Mouse (Mus musculus) cerebellum, adult 18-20 months (tissue): ENCODE data around the gene Gm49355.

ENCODE experiments used
- DNase-seq, 2 experiments: peaks; one replicate each; pipeline ENCODE4 v3.0.0; 2021

Gene Gm49355

DNA sequence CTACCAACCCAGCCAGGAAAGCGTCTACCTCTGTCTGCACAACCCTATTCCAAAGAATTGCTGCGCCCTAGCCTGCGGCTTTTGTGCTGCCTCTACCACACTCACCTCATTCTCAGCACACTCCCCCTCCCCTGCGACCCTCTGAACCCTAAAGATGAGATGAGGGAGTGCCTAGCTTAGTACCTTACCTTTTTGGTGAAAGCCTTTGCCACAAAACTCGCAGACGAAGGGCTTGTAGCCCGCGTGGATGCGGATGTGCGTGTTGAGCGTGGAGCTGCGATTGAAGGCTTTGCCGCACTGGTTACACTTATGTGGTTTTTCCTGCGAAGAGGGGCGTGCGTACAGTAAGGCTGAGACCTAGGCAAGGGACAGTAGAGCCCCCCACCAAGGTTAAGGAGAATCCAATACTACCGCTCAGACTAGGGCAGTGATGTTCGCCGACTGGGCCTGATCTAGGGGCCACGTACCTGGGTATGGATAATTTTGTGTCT, 59.7 kb downstream of the Gm49355 start:
- no peak for DNase-seq

DNA sequence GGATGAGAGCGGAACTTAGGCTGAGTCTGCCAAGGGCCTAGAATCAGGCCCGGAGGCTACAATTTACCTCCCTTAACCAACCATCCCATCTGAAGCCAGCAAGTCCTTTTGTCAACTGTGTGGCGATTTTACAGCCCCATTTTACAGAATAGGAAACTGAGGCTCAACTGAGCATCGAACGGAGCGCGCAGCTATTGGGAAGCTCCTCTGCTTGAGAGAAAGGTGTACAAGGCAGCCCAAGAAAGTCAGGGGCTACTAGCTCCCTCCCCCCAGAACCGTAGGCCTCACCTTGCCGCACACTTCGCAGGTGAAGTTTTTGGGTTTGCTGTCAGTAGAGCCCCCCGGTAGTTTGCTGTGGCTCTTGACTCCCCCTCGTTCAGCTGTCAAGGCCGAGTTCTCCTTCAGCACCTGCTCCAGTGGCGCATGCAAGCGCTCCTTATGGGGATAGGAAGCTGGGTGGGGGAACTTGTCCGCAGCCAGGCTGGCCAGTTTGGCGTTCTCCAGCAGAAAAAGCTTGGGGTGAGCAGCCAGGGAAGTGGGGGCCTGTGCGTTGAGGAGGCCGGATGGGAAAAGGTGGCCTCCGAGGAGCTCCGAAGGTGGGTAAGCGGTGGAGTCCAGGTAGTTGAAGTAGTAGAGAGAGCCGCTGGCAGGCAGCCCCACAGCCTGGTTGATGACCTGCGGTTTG, 60.4 kb downstream of the Gm49355 start:
- no peak for DNase-seq

DNA sequence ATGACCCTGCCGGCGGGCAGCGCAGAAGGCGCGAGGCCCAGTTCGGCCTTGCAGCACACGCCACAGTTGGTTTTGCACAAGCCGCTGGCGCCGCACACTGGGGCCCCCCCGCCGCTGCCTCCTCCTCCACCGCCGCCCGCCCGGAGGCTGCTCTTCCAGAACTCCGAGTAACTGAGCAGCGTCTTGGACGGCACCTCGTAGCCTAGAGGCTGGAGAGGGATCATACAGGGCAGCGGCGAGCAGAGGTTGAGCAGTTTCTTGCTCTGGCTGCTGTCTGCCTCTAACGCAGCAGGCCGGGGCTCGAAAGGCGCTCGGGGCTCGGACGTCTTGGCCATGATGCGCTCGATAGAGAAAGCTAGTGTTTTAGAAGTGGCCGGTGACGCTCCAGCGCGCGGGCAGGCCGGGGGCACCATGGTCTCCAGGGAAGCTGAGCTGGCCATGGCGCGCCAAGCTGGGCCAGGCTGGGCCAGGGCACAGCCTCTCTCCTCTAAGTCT, 61.0 kb downstream of the Gm49355 start:
- no peak for DNase-seq

DNA sequence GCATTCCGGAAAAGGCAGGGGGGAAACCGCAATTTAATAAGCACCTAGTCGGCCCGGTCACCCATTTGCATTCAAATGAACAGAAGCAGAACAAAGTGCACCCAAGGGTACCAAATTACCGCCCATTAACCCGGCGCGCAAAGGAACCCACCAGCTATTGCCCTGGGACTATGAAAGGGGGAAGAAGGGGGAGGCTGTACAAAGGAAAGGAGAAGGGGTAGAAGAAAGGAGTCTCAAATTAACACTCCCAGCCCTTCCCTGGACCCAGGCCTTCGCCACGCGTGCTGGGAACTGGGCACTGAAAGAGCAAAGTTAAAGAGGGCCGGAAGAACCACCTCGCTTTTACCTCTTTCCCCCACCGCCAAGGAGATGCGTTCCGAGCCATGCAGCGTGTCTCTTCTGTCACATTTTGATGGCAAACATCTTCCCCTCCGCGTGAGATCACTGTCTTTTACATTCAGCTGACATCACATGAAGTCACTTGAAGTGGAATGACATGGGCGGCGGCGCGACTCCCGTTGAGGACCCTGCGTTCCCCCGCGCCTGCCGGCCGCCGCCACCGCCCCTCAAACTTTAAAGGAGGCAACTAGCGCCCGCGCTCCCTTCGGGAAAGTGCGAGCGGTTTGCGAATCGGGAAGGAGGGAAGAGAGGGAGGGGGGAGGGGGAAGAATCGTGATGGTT, 61.6 kb downstream of the Gm49355 start:
- DNase-seq, result no peak

DNA sequence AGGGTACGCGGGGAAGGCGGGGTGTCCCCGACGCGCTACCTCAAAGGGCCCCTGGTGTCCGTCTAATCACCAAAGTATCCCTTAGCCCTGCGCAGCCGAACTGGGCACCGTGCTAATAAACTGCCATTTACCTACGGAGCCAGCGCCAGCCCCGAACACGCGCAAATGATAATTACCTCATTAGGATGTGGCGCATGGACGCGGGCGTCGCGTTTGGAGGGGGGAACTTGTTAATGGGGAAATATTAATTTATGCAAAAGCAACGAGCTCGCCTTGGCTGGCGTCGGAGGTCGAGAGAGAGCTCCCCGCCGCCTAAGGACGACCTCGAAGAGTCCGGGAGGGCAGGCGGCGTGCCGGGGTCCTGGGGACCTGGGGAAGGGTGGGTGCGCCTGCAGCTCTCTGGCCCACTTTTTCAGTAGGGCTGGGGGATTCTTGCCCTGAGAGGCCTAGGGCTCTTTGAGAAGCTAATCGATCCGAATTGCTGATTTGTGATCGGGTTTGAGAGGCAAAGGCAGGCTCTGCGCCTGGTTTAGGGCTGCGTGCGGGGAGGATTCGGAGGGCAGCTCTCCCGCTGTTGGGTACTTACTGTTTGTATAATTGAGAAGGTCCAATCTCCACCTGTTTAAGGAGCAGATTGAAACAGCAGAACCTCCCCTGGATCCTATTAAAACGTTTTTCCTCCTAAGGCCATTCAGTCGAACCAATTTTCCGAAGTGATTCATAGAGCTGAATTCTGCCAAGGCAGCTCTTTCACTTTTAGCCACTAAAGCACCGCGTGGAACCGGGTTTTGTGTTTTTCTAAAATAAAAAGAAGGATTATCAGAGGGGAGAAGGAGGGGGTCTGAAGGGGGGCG, 62.5 kb downstream of the Gm49355 start:
- no peak for DNase-seq

DNA sequence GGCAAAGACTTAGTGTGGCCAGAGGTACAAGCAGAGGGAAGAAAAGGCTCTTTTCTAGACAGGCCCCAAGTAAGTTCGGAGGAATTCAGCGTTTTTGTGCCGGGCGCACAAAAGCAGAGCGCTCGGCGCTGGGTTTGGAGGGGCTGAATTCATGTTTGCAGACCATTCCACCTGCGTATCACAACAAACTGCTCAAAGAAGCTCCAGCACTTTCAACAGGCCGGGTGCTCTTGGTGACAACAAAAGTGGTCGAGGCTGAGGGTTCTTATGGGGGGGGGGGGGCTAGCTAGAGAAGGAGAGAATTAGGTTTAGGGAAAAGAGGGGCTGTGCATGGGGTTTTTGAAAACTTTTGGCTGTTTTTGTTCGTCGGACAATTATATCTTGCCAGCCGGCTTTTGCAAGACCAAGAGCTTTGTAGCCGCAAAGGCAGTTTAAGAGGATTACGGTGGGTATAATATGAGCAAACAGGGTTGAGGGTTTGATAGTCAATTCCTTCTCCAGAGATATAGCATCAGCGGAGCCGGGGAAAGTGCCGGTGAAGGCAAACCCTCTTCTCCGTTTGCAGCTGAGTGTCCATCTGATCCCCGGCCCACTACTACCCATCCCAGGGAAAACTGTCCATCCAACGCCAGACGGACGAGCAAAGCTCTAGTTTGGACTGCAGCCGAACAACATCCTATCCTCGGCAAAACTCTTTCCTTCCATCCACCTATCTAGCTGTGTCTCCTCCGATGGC, 63.3 kb downstream of the Gm49355 start:
- no peak for DNase-seq

DNA sequence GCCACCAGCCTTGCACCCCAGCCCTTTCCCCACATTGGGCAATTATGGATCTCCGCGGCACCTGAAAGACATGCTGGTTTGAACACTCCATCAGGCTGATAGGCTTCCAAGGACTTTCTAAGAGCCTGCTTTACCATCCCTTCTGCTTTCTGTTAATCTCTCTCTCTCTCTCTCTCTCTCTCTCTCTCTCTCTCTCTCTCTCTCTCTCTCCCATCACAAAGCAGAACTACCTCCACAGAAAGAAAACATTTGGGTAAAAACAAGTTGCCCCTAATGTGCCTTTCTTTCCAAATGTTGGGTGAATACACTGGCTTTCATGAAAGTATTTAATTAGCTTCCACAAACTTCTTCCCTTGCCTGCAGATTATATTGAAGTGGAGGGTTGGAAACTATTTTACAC, 64.3 kb downstream of the Gm49355 start, which contains the start of gene Fezf2:
TSS of gene Fezf2 (minus strand) at position 101 of the 400 bp plus-strand sequence.
- DNase-seq, result no peak

DNA sequence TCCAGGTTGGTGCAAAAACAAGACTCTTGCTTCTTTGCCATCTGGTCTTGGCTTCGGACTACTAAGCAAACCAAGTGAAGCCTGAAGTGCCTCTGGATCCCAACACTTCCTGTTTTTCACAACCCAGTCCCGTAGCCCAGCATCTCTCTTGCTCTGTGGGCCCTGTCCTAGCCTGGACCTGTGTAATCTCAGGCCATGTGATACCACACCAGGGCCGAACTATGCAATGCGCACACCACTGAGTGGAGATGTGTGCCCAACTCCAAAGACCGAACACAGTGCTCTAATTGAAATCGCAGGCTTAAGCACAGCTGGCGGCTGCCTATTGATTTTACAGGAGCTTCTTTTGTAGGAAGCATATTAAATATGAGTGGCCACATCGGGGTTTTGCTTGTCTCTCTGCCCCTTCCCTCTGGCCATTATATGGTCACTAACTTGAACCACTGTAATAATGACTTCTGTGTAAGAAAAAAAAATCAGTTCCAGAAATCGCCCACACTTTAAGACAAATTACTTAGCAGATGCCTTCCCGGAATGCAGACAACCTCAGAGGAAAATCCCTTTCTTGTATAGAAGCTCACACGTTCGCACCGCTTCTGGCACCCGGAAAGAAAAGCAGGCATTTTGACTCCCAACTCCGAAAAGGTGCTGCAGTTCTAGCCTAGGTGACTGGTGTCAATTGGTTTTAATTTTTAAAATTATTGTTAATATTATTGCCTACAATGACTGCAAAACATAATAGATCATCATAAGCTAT, 65.7 kb downstream of the Gm49355 start:
- DNase-seq, result no peak

DNA sequence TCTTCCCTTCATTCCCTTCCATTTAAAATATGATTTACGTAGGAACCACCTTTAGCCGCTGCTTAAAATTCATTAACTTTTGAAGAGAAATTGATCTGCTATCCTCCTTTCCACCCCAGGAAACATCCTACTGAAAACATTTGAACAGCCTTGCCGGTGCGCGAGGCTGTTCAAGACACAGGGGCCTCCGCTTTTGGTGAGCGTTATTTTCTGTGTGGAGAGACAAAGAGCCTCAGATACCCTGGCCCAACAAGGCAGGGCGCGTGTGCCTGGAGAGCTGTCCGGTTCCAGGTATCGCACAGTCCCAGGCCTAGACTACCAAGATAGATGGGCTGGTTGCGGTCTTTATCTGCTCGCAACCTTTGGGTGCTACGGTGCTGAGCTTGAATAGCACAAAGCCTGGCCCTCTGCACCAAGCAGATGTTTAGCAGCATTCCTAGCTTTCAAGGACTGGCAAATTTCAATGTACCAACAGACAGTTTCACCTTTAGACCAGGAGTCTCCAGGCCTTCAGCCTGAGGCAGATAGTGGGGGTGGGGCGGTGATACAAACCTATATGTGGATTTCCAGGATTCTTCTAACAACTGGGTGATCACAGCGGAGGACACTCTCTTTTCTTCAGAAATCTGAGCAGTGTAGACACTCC, 66.6 kb downstream of the Gm49355 start:
- DNase-seq, result no peak
